Mouse (Mus musculus) cerebellum, adult 9-10 months (tissue): ENCODE measurements around the gene Tlr9.

ENCODE experiments used
- DNase-seq: peaks from one replicate; pipeline ENCODE4 v3.0.0; 2022

Gene Tlr9

GRCm38 (mm10) chr9:106270656-106271055, 48.3 kb downstream of the Tlr9 start:
- no peak for DNase-seq

- no peak for DNase-seq
Observed at GRCm38 (mm10) chr9:106272288-106272687, 49.9 kb downstream of the Tlr9 start.

GRCm38 (mm10) chr9:106273276-106273675, 50.9 kb downstream of the Tlr9 start:
- DNase-seq = no peak

- DNase-seq = no peak
Observed at GRCm38 (mm10) chr9:106273791-106274190, 51.4 kb downstream of the Tlr9 start.

GRCm38 (mm10) chr9:106274652-106275180, 52.3 kb downstream of the Tlr9 start:
- DNase-seq = no peak

GRCm38 (mm10) chr9:106275806-106276205, 53.4 kb downstream of the Tlr9 start:
- no peak for DNase-seq
